8 mouse cellular contexts compared by ENCODE assay signal in genomic region chr7:102440822-102441656, GRCm38 (mm10). TPM values are rescaled to one million over a fixed set of nuclear protein-coding genes. Genes with fewer than 3 reads are reported as not detected.
DNase-seq lines count a peak whose midpoint lies in the region; ATAC-seq and TF ChIP-seq lines count a peak whose summit lies in the region.

No protein-coding gene starts in this region.

- 0 out of 2 replicates have a peak overlapping the region, but pooled peaks have one; percentile 58 for H3K27ac ChIP-seq in kidney, postnatal 0 days
- 0 out of 2 replicates have a peak overlapping the region, but pooled peaks have one; percentile 4 for H3K27ac ChIP-seq in brown adipose tissue, adult 24 weeks (replicated peaks; ENCODE audit: low read depth, low read length)
- no peak overlapping the region for H3K27ac ChIP-seq in hindbrain, embryonic 14.5 days
- H3K27ac ChIP-seq in midbrain, postnatal 0 days (ENCODE audit: low read depth, low read length) = peak overlapping the region; percentile 38; the same call in 1 of the 2 replicates

- H3K9ac ChIP-seq in kidney, postnatal 0 days (ENCODE audit: low read depth, low read length) = no peak overlapping the region
- no peak overlapping the region for H3K9ac ChIP-seq in hindbrain, embryonic 14.5 days
- H3K9ac ChIP-seq in midbrain, postnatal 0 days (replicated peaks; ENCODE audit: low read length, poor library complexity, severe bottlenecking) = 0 out of 2 replicates have a peak overlapping the region, but pooled peaks have one; percentile 8

- no peaks in the 10 kb centered on the region for H3K9me3 ChIP-seq in kidney, postnatal 0 days (replicated peaks; ENCODE audit: low read length)
- no peaks in the 10 kb centered on the region for H3K9me3 ChIP-seq in hindbrain, embryonic 14.5 days (ENCODE audit: control insufficient read depth, low read length)
- H3K9me3 ChIP-seq in midbrain, postnatal 0 days (ENCODE audit: low read length) = no peaks in the 10 kb centered on the region

- intact Hi-C loops in left cerebral cortex, postnatal 10 days (cut with DNase I) = no loop called here
- intact Hi-C loops in gastrocnemius, postnatal 14 days (cut with DNase I; ENCODE audit: low total_unique reads) = no loop called here

- peak; percentile 5 for DNase-seq in kidney, postnatal 0 days (ENCODE audit: low spot score)
- DNase-seq in kidney, postnatal 10 days = no peak
- DNase-seq in hindbrain, embryonic 14.5 days (ENCODE audit: low spot score) = no peak
- no peak for DNase-seq in midbrain, postnatal 0 days (ENCODE audit: low spot score)
- no peak for DNase-seq in left cerebral cortex, postnatal 10 days (ENCODE audit: extremely low spot score in 1 of 2, low spot score in 2 of 2)
- DNase-seq in gastrocnemius, postnatal 14 days = no peak
- no peak for DNase-seq in gastrocnemius, adult 18-20 months (ENCODE audit: low spot score)

- no peak for TF ChIP-seq CTCF in kidney, postnatal 0 days (IDR thresholded peaks at IDR 0.05; ENCODE audit: low read depth)
- TF ChIP-seq CTCF in midbrain, postnatal 0 days (IDR thresholded peaks at IDR 0.05) = no peak

- H3K4me1 ChIP-seq in kidney, postnatal 0 days (replicated peaks; ENCODE audit: insufficient read depth, low read length) = no peaks in the 10 kb centered on the region; the same call in 1 of the 2 replicates
- no peaks in the 10 kb centered on the region for H3K4me1 ChIP-seq in brown adipose tissue, adult 24 weeks (ENCODE audit: control insufficient read depth, insufficient read depth, insufficient read length, low read length)
- H3K4me1 ChIP-seq in hindbrain, embryonic 14.5 days (replicated peaks; ENCODE audit: control insufficient read depth, insufficient read depth, low read length) = peaks cover 12% of the 10 kb centered on the region; the same call in 1 of the 2 replicates
- H3K4me1 ChIP-seq in midbrain, postnatal 0 days (ENCODE audit: insufficient read depth, low read length) = no peaks in the 10 kb centered on the region

- 0 out of 2 replicates have a peak, but pooled peaks cover under 1% of the 10 kb centered on the region for H3K36me3 ChIP-seq in kidney, postnatal 0 days (ENCODE audit: insufficient read depth, low read length)
- peaks cover 8% of the 10 kb centered on the region for H3K36me3 ChIP-seq in hindbrain, embryonic 14.5 days (replicated peaks; ENCODE audit: control insufficient read depth, insufficient read depth)
- peaks cover 7% of the 10 kb centered on the region; the same call in 1 of the 2 replicates for H3K36me3 ChIP-seq in midbrain, postnatal 0 days (ENCODE audit: insufficient read depth, low read length)

- WGBS in kidney, postnatal 0 days = 58% methylated on average over 15 of the region's 15 CpGs
- 54% methylated on average over 15 of the region's 15 CpGs for WGBS in hindbrain, embryonic 14.5 days
- WGBS in midbrain, postnatal 0 days = 55% methylated on average over 15 of the region's 15 CpGs

- no peaks in the 10 kb centered on the region for H3K27me3 ChIP-seq in kidney, postnatal 0 days (ENCODE audit: insufficient read depth, low read length)
- H3K27me3 ChIP-seq in hindbrain, embryonic 14.5 days (ENCODE audit: control insufficient read depth, insufficient read depth, low read length) = no peaks in the 10 kb centered on the region
- no peaks in the 10 kb centered on the region for H3K27me3 ChIP-seq in midbrain, postnatal 0 days (ENCODE audit: insufficient read depth, low read length)

- no peak for ATAC-seq in kidney, postnatal 0 days (replicated peaks; ENCODE audit: low FRiP score, low read depth)
- ATAC-seq in hindbrain, embryonic 14.5 days (ENCODE audit: low FRiP score) = no peak; the same call in 1 of the 2 replicates
- no peak; the same call in 1 of the 2 replicates for ATAC-seq in midbrain, postnatal 0 days (ENCODE audit: low FRiP score)

- H3K4me3 ChIP-seq in kidney, postnatal 0 days (replicated peaks; ENCODE audit: low read depth, low read length) = peak overlapping the region; percentile 72
- H3K4me3 ChIP-seq in brown adipose tissue, adult 24 weeks (ENCODE audit: insufficient read depth, low read depth, low read length) = peak overlapping the region; percentile 14
- H3K4me3 ChIP-seq in hindbrain, embryonic 14.5 days (replicated peaks; ENCODE audit: low read length) = peak overlapping the region; percentile 63
- peak overlapping the region; percentile 73 for H3K4me3 ChIP-seq in midbrain, postnatal 0 days (ENCODE audit: low read depth, low read length)

- H3K4me2 ChIP-seq in kidney, postnatal 0 days (ENCODE audit: low read length) = peak overlapping the region; percentile 61
- H3K4me2 ChIP-seq in hindbrain, embryonic 14.5 days (replicated peaks) = peak overlapping the region; percentile 78
- H3K4me2 ChIP-seq in midbrain, postnatal 0 days (ENCODE audit: low read depth, low read length, poor library complexity, severe bottlenecking) = peak overlapping the region; percentile 32

RNA-seq across cellular contexts. Expression of gene Rrm1, which starts 0.5 kb away (rescaled TPM):
- polyA plus RNA-seq in kidney, postnatal 0 days (2015; fragmentation: Nextera tagmentation; extraction: Ambion mirVana) = 52.0 and 70.6 TPM in 2 replicates
- polyA plus RNA-seq in brown adipose tissue, adult 24 weeks (2012; ENCODE audit: insufficient read depth, insufficient read length, missing spikeins) = 19.5 and 26.1 TPM in 2 replicates
- 44.1 and 54.6 TPM in 2 replicates for polyA plus RNA-seq in hindbrain, embryonic 14.5 days (2014; fragmentation: Nextera tagmentation; extraction: Ambion mirVana)
- 31.2 and 35.6 TPM in 2 replicates for total RNA-seq in midbrain, postnatal 0 days (2014; rRNA removed)
- 25.0 and 26.1 TPM in 2 replicates for polyA plus RNA-seq in midbrain, postnatal 0 days (2015; fragmentation: Nextera tagmentation; extraction: Ambion mirVana)
- total RNA-seq in left cerebral cortex, postnatal 10 days (2021) = 10 to 100 TPM; 14.5 TPM
- total RNA-seq in gastrocnemius, postnatal 14 days (2021) = 10 to 100 TPM; 14.7 to 17.0 TPM
- total RNA-seq in gastrocnemius, adult 18-20 months (2021) = 10 to 100 TPM; 18.1 to 20.5 TPM

RNA-seq across cellular contexts. Expression of gene Olfr543, which starts 40.4 kb away (rescaled TPM):
- not detected in 2 replicates for polyA plus RNA-seq in kidney, postnatal 0 days (2015; fragmentation: Nextera tagmentation; extraction: Ambion mirVana)
- not detected in 2 replicates for polyA plus RNA-seq in brown adipose tissue, adult 24 weeks (2012; ENCODE audit: insufficient read depth, insufficient read length, missing spikeins)
- 0.18 and 0.39 TPM in 2 replicates for polyA plus RNA-seq in hindbrain, embryonic 14.5 days (2014; fragmentation: Nextera tagmentation; extraction: Ambion mirVana)
- total RNA-seq in midbrain, postnatal 0 days (2014; rRNA removed) = not detected in 2 replicates
- 0.29 and 0.38 TPM in 2 replicates for polyA plus RNA-seq in midbrain, postnatal 0 days (2015; fragmentation: Nextera tagmentation; extraction: Ambion mirVana)
- not detected for total RNA-seq in left cerebral cortex, postnatal 10 days (2021)
- total RNA-seq in gastrocnemius, postnatal 14 days (2021) = not detected
- not detected for total RNA-seq in gastrocnemius, adult 18-20 months (2021)

RNA-seq across cellular contexts. Expression of gene Olfr544, which starts 47.1 kb away (rescaled TPM):
- polyA plus RNA-seq in kidney, postnatal 0 days (2015; fragmentation: Nextera tagmentation; extraction: Ambion mirVana) = 0.05 and 0.06 TPM in 2 replicates
- not detected in 2 replicates for polyA plus RNA-seq in brown adipose tissue, adult 24 weeks (2012; ENCODE audit: insufficient read depth, insufficient read length, missing spikeins)
- polyA plus RNA-seq in hindbrain, embryonic 14.5 days (2014; fragmentation: Nextera tagmentation; extraction: Ambion mirVana) = 0.09 and 0.11 TPM in 2 replicates
- total RNA-seq in midbrain, postnatal 0 days (2014; rRNA removed) = not detected in 2 replicates
- 0.12 TPM in 1 of 2 replicates, not detected in the other for polyA plus RNA-seq in midbrain, postnatal 0 days (2015; fragmentation: Nextera tagmentation; extraction: Ambion mirVana)
- total RNA-seq in left cerebral cortex, postnatal 10 days (2021) = not detected
- total RNA-seq in gastrocnemius, postnatal 14 days (2021) = not detected
- total RNA-seq in gastrocnemius, adult 18-20 months (2021) = not detected

RNA-seq across cellular contexts. Expression of gene Olfr545, which starts 58.3 kb away (rescaled TPM):
- not detected in 2 replicates for polyA plus RNA-seq in kidney, postnatal 0 days (2015; fragmentation: Nextera tagmentation; extraction: Ambion mirVana)
- not detected in 2 replicates for polyA plus RNA-seq in brown adipose tissue, adult 24 weeks (2012; ENCODE audit: insufficient read depth, insufficient read length, missing spikeins)
- polyA plus RNA-seq in hindbrain, embryonic 14.5 days (2014; fragmentation: Nextera tagmentation; extraction: Ambion mirVana) = 0.17 and 0.23 TPM in 2 replicates
- not detected in 2 replicates for total RNA-seq in midbrain, postnatal 0 days (2014; rRNA removed)
- 0.07 and 0.17 TPM in 2 replicates for polyA plus RNA-seq in midbrain, postnatal 0 days (2015; fragmentation: Nextera tagmentation; extraction: Ambion mirVana)
- total RNA-seq in left cerebral cortex, postnatal 10 days (2021) = not detected
- total RNA-seq in gastrocnemius, postnatal 14 days (2021) = not detected
- total RNA-seq in gastrocnemius, adult 18-20 months (2021) = not detected

Comparison
In these comparisons a context has a peak if more than half of its experiments do, and no peak if none do; other contexts are left out.
1. H3K4me3 ChIP-seq: peak in every context shown above with its lines; median percentile 73 in midbrain, postnatal 0 days; 72 in kidney, postnatal 0 days; 63 in hindbrain, embryonic 14.5 days; 14 in brown adipose tissue, adult 24 weeks.